Mouse (Mus musculus) cerebellum, adult 9-10 months (tissue): Measurements from ENCODE around the gene Trim40.

Experiments
- DNase-seq: peaks from one replicate; pipeline ENCODE4 v3.0.0; 2022

Gene Trim40

GRCm38 (mm10) chr17:36890073-36890903 lies at the start of gene Trim40:
Gene Trim40, minus strand, starts transcription at chr17:36890123.
- no peak for DNase-seq

GRCm38 (mm10) chr17:36938056-36938455 lies 48.1 kb upstream of the Trim40 start:
- DNase-seq, result no peak

GRCm38 (mm10) chr17:36931806-36932205 lies 41.9 kb upstream of the Trim40 start:
- DNase-seq, result no peak

DNA sequence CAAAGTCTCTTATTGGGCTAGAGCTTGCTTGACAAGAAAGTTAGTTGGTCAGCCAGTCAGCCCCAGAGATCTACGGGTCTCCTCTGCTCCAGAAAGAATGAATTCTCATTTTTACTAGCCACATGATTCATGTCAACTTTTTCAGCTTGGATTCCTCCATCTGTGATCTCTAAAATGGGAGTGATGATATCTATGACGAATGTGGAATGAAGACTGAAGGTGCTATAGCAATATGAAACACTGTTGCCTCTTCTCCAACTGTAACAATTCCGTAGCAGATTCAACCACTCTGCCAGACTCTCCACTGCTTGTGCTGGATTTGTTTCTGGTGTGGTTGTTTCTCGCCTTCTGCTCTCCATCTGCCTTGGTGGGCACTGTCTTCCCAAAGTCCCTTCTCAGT lies 41.2 kb upstream of the Trim40 start:
- no peak for DNase-seq

- DNase-seq, result no peak
Observed at GRCm38 (mm10) chr17:36930233-36930632, 40.3 kb upstream of the Trim40 start.

GRCm38 (mm10) chr17:36929236-36929932 lies 39.5 kb upstream of the Trim40 start:
- DNase-seq, result no peak

GRCm38 (mm10) chr17:36927496-36928120 lies 37.7 kb upstream of the Trim40 start:
- no peak for DNase-seq

- no peak for DNase-seq
Observed at GRCm38 (mm10) chr17:36923491-36923890, 33.6 kb upstream of the Trim40 start.

- DNase-seq, result no peak
Observed at GRCm38 (mm10) chr17:36922715-36923114, 32.8 kb upstream of the Trim40 start.

DNA sequence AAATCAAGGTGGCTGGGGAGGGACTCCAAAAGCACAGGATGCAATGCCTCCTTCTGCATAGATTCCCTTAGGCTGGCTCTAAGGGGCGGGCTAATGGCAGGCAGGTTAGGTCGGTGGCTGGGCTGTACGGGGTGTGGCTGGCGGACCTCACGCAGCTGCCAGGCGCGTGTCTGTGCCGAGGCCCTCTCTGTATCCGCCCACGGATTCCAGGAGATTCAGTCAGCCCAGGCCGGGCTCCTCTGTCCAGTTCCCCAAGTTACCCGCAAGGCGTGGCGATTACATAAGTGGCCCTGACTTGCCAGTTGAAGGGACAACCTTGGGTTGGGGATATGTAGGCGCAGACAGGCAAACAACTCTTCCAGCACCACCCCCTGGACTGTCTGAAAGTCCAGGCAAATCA lies 30.3 kb upstream of the Trim40 start:
- DNase-seq, result no peak

DNA sequence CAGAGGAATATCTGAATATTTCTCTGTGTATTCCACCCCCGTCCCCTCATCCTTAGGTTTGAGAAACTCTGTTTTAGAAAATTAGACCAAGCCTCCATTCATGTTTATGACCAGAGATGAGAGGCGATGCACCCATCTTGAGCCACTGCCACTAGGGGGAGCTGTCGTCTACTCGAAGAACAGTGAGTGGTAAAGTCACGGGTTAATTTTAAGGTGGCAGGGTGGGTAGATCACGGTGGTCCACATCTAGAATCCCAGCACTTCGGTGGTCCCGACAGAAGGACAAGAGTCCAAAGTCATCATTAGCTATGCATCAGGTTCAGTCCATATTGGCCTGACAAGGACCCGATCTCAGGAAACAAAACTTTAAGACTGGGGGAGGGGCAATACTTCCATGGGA lies 25.2 kb upstream of the Trim40 start:
- DNase-seq, result peak; percentile 49

DNA sequence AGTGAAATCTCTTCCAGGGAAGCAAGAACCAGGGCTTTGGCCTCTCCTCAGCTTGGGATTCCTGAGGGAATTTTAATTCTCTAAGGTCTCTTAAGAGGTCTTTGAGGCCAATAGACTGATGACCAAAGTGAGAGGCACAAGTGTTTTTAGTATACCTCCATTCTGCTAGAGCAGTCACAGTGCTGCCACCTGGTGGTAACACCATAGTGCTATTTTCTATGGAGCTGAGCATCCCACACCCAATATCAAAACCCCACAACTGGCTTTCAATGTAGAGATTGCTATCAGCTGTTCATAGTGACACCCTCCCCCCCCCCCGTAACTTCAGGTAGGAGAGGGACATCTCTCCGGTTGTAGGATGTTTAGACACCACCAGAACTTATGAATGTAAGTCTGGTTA lies 24.2 kb upstream of the Trim40 start:
- peak; percentile 79 for DNase-seq

DNA sequence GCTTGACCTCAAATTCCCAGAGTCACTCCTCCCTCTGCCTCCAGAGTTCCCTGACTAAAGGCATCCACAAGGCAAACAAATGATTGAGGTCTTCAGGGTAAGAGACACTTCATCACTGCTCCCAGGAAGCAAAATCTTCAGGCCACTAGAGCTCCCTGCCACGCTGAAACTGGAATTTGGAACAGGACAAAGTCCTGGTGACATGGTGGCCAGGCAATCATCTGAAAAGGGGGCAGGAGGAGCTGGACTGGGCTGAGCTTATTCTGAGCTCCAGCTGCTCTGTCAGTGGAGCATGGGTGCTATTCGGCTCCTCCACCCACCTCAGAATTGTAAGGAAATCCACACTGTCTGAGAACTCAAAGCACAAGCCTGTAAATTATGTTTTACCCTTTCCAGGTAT lies 22.1 kb upstream of the Trim40 start:
- no peak for DNase-seq

DNA sequence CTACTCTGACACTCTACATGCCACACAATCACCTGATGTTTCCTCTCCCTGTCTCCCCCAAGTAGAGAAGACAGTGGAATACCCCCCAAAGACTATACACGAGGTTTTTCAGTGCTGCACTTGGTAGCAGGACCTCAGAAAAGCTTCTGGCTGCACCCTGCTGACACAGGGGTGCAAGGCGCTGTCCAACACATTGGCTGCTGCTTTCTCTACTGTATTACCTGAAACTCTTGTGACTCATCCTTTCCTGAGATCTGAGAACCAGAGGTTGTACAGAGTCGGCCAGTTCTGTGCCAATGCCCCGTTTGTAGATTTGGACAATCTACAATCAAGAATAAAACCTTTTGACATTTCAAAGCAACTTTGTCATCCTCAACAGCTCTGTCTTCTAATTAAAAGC lies 19.9 kb upstream of the Trim40 start:
- no peak for DNase-seq

- DNase-seq, result no peak
Observed at GRCm38 (mm10) chr17:36908235-36908634, 18.3 kb upstream of the Trim40 start.

- no peak for DNase-seq
Observed at GRCm38 (mm10) chr17:36903651-36904050, 13.7 kb upstream of the Trim40 start.

DNA sequence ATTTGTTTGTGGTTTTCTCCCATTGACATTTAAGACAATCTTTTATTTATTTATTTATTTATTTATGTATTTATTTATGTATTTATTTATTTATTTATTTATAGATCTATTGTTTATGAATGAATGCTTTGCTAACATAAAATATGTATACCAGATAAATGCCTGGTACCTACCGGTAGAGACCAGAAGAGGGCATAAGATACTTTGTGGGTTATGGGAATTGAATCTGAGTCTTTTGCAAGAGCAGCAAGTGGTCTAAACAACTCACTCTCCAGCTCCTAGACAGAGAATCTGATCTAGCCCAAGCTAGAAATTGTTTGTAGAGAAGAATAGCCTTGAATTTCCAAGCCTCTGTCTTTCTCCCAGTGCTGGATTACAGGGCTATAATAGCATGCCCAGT lies 10.8 kb upstream of the Trim40 start:
- DNase-seq, result no peak

DNA sequence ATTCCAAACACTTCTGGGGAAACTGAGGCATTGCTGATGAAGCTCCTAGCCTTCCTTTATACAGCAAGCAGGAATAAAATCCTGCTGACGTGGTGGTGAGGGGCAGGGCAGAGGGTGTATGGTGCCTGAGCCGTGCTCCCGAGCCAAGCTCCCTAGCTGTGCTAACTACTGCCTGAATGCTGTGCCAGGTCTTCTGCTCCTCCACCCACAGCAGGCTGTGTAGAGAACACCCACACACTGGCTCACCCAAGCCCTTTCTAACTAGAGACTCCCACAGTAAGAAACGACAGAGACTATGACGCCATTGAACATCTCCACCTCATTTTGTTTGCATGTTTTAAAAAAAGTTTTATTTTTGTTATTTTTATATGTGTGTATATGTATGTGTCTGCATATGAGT lies 10.1 kb upstream of the Trim40 start:
- no peak for DNase-seq

DNA sequence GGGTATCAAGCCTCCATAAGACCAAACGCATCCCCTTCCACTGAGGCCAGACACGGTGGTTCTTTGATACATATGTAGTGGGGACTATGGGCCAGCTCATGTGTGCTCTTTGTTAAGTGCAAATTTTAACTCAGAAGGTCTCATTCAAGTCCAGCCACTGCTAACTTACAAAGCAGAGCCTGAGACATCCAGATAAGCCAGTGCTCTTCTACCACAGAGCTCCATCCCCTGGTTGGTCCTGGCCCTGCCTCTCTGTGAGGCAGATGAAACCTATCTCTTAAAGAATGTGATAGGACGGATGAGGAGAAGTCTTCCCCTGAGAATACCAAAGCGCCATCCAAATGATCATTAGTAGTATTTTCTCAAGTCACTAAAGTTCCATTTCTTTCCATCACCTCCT lies 9.5 kb upstream of the Trim40 start:
- no peak for DNase-seq

- no peak for DNase-seq
Observed at GRCm38 (mm10) chr17:36897552-36898205, 7.8 kb upstream of the Trim40 start, which contains the start of gene Trim31. Gene Trim31, plus strand, starts transcription at chr17:36898118.

GRCm38 (mm10) chr17:36897065-36897464 lies 7.1 kb upstream of the Trim40 start:
- no peak for DNase-seq

DNA sequence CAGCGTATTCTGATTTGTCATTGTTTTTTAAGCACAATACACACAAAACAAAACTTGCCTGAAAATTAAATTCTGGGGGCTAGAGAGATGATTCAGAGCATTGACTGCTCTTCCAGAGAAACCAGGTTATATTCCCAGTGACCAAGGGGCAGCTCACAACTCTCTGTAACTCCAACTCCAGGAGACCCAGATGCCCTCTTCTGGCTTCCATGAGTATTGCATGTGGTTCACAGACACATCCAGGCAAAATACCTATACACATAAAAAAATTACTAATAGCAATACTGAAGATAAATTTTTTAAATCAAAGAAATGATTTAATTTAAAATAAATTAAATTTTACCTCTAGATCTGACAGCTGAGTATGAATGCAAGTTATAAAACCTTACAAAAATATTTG lies 6.7 kb upstream of the Trim40 start:
- DNase-seq, result peak; percentile 36

DNA sequence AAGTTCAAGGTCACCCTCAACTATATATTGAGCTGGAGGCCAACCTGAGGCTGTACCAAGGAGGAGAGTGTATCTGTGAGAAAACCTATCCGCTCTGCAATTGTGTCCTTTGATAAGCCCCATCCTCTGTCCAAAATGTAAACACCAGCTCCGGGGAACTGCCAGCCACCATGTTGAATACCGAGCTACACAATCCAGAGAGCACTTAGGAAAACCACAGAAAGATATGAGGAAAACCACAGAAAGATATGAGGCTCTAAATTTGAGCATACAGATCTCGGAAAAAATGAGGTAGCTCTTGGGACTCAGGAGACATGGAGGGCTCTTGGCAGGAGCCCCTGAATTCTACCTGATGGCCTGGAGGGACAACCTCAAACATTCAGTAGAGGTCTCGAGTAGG lies 3.5 kb upstream of the Trim40 start:
- DNase-seq, result no peak
